Mouse (Mus musculus) activated CD4-positive, CD25-positive, alpha-beta regulatory T cell, adult 4 months (primary cell): ENCODE data around the gene Rprd1b. TPM values are rescaled to one million over a fixed set of nuclear protein-coding genes. Genes with fewer than 3 reads are reported as not detected.

Source experiments
- ATAC-seq: one replicate; pipeline ENCODE4 v1.8.0; 2017
- polyA plus RNA-seq, 2 experiments: library from polyadenylated mRNA; unstranded; fragments of 100-300 nt; shearing (Covaris generic); gene quantifications; one replicate each; pipeline ENCODE4 v1.2.1; 2017

The Rprd1b gene
- 10 to 100 TPM; 17.8 to 24.9 TPM for polyA plus RNA-seq

DNA sequence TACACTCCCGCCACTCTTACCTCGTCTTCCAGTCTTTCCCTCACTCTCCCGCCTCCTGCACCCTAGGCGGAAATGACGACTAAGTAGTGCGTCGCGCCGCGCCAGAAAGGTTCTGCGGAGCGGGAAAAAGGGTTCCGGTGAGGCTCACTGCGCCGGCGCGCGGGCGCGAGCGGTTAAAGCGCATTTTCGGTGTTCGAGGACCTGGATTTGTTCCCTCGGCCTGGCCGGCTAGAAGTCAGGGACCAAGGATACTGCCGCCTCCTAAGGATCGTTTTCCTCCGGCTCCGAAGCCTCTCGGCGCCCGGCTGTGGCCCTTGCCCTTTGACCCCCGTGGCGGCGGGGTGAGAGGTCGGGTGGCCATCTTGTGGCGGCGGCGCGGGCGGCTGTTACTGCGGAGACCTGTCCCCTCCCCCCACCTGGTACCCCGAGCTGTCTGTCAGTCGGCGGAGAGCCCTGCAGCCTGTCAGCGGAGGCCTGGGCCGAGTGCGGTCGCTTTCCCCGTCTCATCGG lies at the start of gene Rprd1b, which contains the start of gene Tti1:
Gene Rprd1b (plus strand): TSS at position 144 of the 510 bp plus-strand sequence.
Gene Tti1 (minus strand): TSS at position 80 of the 510 bp plus-strand sequence.
- peak; percentile 85 for ATAC-seq

DNA sequence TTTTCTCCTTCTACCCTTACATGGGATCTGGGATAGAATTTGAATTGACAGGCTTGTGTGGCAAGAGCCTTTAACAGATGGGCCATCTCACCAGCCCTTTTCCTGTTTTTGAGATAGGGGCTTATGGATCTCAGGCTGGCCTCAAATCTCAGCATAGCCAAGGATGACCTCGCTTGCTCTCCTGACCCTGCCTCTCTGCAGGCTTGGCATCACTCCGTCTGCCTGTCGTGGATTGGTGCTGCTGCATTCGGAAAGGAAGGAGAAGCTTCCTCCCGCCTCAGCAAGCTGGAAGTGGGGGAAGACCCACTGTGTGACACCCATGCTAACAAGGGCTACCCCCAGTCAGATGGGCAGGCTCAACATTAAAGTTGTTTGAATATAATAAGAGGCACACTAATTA lies 49.1 kb upstream of the Rprd1b start:
- ATAC-seq, result no peak

GRCm38 (mm10) chr2:157982727-157983126 lies 45.6 kb upstream of the Rprd1b start:
- ATAC-seq, result no peak

DNA sequence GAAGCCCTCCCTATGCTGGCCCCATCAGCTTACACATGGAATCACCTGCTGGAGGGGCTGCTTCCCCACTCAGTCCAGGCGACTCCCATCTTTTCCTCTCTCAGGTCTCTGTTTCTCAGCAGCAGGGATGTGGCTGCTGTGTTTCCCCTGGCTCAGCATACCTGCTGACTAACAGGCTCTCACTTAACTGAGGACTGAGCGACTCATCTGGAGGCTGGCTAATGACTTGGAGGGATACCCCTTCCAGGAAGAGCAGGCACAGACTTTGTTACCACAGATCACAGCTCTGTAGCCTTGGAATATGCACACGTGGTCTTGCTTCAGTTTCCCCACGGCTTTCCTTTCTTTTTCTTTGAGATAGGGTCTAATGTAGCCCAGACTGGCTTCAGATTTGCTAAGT lies 45.0 kb upstream of the Rprd1b start:
- ATAC-seq, result no peak

GRCm38 (mm10) chr2:157985611-157986010 lies 42.7 kb upstream of the Rprd1b start:
- no peak for ATAC-seq

GRCm38 (mm10) chr2:157986235-157986634 lies 42.1 kb upstream of the Rprd1b start:
- ATAC-seq, result no peak

DNA sequence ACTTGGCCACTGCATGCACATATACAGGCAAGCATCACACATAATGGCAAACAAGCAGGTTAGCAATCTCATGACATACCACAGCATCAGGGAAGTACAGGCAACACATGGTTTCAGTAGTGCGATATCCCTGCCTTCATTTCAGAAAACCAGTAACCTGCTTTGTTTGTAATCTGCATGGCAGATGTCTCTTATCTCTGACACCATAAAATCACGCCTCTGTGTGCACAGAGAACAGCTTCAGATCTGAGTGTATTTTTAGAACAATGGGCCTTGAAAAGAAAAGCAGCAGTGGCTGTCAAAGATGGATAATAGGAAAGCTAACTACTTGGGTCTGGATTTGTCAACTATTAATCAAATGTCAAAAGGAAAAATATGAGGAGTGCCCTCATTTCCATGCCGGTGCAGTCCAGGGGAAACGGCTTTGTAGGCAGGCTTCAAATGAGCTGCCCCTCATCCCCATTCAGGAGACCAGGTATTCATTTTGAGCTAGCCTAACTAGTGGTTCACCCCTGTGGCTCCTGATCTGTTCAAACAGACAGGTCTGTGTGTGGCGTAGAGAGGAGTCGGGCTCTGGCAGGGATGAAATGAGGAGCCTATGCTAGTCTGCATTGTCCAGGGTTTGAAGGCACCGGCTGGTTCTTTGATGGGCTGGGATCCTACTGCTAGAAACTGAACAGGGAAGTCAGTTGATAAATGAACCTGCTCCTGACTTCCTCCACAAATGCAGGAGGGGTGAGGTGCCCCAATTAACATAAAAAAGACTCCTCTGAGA lies 39.7 kb upstream of the Rprd1b start:
- no peak for ATAC-seq

DNA sequence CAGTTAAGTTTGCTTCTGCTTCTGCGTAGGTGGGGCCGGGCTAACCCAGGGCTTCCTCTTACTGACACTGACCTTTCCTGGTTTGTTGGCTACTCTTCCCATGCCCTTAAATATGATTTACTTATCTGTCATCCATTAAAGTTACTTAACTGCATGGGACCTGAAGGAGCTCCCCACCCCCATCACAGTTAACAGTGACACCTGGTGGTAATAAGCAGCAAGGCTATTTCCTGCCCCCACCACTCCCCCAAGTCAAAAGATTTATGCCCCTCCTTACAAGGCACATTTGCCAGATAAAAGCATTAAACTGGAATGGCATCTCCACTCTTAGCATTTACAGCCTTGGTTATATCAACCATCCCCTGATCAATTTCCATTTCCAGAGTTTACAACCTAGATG lies 38.4 kb upstream of the Rprd1b start:
- no peak for ATAC-seq

- ATAC-seq, result no peak
Observed at GRCm38 (mm10) chr2:157991026-157991425, 37.3 kb upstream of the Rprd1b start.

DNA sequence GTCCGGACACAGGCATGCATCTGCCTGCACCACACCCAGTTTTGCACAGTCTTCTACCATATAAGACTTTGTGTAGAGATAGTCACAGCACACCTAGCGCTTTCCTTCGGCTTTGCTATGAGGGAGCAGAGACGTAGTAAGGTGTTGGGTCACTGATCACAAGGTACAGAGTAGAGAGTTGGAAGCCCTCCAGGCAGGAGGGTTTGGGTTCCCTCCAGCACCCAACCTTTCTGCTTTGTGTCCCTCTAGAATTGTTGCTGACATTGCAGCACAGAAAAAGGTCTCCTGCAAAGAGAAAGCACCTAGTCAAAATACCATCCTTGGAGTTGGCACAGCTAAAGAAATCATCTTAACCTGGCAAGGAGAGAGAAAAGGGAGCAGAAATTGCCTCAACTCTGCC lies 35.8 kb upstream of the Rprd1b start:
- ATAC-seq, result no peak

DNA sequence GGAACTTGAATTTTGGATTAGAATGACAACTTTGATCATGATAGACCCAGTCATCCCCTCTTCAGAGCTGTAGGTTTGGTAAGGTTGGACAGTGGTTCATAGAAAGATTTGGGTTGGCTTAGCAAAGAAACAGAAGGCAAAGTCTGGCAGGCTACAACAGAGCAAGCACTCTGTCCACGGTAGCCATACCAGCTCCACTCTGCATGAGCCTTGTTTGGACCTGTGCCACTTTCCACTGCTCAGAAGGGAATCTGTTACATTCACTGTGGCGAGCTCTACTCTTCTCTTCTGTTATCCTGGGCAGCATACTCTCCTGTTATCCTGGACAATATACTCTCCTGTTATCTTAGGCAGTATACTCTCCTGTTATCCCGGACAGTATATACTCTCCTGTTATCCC lies 29.5 kb upstream of the Rprd1b start:
- ATAC-seq, result no peak

DNA sequence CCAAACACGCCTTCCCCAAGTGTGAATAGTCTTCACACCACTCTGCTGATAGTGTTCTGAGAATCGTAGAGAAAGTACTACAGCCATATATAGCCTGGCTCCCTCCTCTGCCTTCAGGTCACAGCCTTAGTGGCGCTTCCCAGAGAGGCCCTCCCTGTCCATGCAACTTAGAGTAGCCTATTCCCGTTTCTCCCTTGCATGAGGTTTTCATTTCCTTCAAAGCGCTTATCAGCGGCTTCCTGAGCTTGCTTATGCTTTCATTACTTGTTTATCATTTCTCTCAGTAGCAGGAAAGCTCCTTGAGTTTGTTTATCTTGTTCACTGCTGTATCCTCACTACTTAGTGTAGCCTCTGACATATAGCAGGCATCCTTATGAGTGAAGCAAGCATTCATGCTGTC lies 23.7 kb upstream of the Rprd1b start:
- ATAC-seq, result no peak

DNA sequence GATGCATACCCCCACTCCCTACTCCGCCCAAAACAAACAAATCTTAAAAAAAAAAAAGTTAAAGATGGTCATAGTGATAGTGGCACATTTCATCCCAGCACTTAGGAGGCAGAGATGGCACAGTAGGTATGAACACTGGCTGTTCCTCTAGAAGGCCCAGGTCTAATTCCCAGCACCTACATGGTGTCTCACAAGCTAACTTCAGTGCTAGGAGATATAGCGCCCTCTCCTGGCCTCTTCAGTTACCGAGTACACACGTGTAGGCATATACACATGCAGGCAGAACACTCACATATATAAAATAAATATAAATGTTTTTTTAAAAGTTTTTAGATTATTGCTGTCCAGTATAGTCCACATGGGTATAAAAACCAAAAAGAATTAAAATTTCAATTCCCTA lies 22.7 kb upstream of the Rprd1b start:
- no peak for ATAC-seq

DNA sequence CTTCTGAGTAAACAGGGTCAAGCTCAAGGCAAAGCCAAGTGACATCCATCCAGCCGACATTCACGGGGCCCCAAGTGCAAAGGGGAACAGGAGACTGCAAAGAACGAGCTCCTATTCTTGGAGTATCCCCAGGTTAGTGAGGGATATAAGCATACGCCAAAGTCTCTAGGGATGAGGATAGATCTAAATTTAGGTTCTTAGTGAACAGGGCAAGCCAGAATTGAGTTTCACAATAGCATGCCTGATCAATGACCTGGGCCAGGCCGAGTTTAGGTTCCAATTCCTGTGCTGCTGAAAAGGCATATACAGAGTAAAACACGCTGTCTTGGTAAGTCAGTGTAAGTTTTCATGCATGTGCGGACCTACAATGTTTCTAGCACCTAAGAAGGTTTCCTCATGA lies 18.9 kb upstream of the Rprd1b start:
- ATAC-seq, result no peak

- no peak for ATAC-seq
Observed at GRCm38 (mm10) chr2:158012608-158013007, 15.7 kb upstream of the Rprd1b start.

DNA sequence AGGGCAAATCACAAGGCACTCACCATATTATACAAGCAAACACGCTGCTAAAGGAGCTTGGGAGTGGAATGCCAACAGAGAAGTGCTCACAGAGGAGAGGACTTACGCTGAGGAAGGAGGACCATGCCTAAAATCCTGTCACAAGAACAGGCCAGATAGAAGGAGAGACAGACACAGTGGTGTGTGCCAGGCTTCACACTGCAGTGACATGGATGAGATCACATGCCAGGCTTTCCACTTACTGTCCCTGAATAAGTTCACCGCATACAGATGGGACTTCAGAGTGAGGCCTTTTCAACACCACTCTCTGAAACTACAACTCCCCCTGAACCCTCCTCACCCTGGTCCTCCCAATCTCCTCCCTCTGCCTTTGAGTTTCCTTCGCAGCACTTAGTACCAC lies 11.0 kb upstream of the Rprd1b start:
- ATAC-seq, result no peak

DNA sequence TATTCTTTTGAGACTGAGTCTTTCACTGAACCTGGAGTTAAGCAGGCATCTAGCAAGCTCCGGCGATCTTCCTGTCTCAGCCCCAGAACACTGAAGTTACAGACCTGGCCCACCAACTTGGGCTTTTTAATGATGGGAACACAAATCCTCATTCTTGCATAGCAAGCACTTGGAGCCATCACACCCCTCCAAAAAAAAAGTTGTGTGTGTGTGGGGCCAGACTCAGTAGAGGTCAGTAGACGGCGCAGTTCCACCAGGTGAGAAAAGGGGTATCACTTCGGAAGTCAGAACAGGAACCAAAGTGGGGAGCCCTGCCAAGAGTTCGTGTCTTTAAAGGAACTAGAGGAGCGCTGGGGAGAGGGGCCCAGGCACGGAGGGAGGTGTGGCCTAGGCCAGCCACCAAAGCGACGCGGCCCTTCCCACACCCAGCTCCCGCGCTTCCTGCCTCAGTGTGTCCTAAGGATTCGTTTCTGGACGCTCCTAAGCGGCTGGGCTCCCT lies 393 bp upstream of the Rprd1b start:
- ATAC-seq, result peak; percentile 60

DNA sequence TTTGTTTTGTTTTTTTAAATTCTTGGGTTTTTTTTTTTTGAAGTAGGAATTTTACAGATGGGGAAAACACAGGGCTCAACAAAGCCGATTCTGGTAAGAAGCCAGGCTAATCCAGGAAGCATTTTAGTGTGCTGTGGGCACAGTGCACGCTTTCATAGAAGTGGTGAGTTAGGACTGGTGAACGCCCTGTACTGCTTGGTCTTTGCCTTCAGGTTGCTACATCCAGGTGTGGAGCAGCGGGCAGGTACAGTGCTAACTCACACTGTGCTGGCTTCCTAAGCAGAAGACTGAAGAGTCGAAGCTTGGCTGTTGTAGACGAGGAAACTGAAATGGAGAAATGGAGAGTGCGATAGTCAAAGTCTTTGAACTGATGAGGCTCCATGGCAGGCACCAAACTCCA lies 1.7 kb downstream of the Rprd1b start:
- ATAC-seq, result no peak

GRCm38 (mm10) chr2:158035813-158036212 lies 7.5 kb downstream of the Rprd1b start:
- ATAC-seq, result no peak

DNA sequence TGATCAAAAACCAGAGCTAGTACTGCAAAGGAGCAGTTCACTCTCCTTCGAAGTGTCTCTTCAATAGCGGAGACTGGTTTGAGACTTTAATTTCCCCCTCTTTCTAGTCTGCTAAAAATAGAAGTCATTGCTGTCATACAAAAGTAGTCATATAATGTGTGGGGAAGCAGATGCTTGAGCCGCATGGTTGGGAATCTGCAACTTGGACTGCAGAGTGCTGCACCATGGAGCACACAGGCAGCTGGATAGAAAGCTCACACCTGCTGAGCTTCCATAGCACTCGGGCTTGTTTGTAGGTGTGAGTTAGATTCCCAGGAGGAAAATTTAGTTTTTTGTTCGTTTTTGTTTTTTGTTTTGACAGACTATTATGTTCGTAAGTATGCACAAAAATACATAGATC lies 8.1 kb downstream of the Rprd1b start:
- no peak for ATAC-seq

DNA sequence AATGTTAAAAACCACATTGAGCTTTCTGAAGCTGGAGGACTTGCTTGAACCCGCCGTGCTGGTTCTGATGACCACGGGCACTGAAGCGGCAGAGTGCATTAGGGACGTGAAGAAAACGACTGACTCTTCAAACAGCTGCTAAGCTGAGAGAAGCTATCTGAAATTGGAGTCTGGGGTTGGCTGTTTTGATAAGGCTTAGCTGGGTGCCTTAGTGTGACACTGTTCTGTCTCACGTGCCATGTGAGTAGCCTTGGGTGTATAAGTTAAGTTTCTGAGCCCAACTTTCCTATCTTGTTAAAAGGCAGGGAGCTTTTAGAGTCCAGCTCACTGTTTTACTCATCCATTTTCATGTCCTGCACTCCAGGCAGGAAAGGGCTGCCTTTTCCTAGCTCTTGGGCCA lies 8.7 kb downstream of the Rprd1b start:
- ATAC-seq, result no peak

GRCm38 (mm10) chr2:158037571-158037970 lies 9.3 kb downstream of the Rprd1b start:
- ATAC-seq, result no peak

- no peak for ATAC-seq
Observed at GRCm38 (mm10) chr2:158039662-158040061, 11.4 kb downstream of the Rprd1b start.

DNA sequence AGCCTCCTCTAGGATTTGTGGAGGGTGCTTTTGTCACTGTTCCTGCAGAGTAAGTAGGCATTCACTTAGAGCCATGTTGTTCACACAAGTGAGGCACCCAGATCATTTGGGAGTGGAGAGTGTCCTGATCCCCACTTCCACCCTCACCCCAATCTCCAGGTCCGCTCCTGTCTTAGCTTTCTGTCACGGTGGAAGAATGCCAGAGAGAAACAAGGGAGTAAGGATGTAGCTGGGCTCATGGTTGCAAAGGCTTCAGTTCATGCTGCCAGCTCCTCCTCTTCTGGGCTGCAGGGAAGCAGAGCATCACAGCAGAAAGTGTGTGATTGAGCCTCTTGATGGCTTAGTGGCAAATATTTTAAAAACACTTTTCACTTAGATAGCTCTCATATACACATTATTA lies 12.1 kb downstream of the Rprd1b start:
- ATAC-seq, result no peak

- ATAC-seq, result no peak
Observed at GRCm38 (mm10) chr2:158043504-158043903, 15.2 kb downstream of the Rprd1b start.
